Mouse (Mus musculus): ENCODE data around the gene Poc1b. TPM values are rescaled to one million over a fixed set of nuclear protein-coding genes. Genes with fewer than 3 reads are reported as not detected.

Gene Poc1b
- polyA plus RNA-seq, 1 experiment from 2014 or later: 33.5 TPM

DNA sequence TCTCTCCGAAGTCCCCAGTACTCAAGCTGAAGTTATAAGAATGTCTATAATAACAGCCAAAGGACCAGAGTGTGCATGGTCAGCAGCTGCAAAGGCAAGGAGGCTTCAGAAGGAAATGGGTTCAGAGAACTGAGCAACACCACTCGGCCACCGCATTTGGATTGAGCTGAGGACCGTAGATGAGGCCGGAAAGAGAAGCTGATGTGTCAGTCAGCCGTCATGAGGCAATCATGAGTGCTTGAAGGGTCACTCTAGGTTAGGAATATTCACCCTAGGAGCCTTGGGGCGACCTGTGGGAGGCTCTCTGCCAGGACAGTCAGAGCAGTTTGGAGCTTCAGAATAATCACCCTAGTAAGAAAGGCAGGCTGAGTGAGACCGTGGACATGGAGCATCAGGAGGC lies 74.7 kb downstream of the Poc1b start:
- no peaks in the 10 kb centered on the region for H3K27me3 ChIP-seq (replicated peaks; ENCODE audit: control insufficient read depth, insufficient read depth, low read length)
- H3K4me3 ChIP-seq (ENCODE audit: low read depth, low read length): no peak overlapping the region
- H3K9me3 ChIP-seq (ENCODE audit: control insufficient read depth, low read length): no peaks in the 10 kb centered on the region
- no peak overlapping the region for H3K4me2 ChIP-seq (ENCODE audit: low read length)
- no peaks in the 10 kb centered on the region for H3K36me3 ChIP-seq (ENCODE audit: control insufficient read depth, insufficient read depth, low read length)
- WGBS: 92% methylated on average over 8 of the region's 8 CpGs
- DNase-seq (ENCODE audit: low spot score) (no peak), ATAC-seq (replicated peaks; ENCODE audit: low FRiP score, low TSS enrichment, low read depth) (no peak)
- no peak overlapping the region for H3K27ac ChIP-seq (ENCODE audit: low read depth)
- H3K4me1 ChIP-seq (replicated peaks; ENCODE audit: control insufficient read depth, insufficient read depth, low read length): no peaks in the 10 kb centered on the region
- no peak overlapping the region for H3K9ac ChIP-seq (ENCODE audit: low read length)

DNA sequence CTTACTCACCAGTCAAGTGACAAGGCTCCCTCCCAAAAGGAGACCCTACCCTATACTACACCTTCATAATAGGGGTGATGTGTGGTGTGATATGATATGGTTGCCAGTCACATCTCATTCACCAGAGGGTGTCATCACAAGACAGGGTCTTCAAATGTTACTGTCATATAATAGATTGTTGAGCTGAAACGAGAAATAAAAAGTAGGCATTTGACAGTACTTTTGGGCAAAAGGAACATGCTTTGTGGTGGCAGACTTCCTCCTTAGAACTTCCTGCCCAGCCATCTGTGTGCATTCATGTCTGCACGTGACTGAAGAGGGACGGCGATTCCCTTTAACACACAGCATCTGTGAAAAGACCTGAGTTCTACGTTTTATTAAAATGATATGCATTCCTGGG lies 75.3 kb downstream of the Poc1b start:
- Histone ChIP-seq H3K4me3 (ENCODE audit: low read depth, low read length) (no peak overlapping the region), H3K4me1 (replicated peaks; ENCODE audit: control insufficient read depth, insufficient read depth, low read length) (no peaks in the 10 kb centered on the region), H3K9ac (ENCODE audit: low read length) (no peak overlapping the region), H3K9me3 (ENCODE audit: control insufficient read depth, low read length) (no peaks in the 10 kb centered on the region), H3K4me2 (ENCODE audit: low read length) (no peak overlapping the region), H3K27ac (ENCODE audit: low read depth) (no peak overlapping the region), H3K36me3 (ENCODE audit: control insufficient read depth, insufficient read depth, low read length) (no peaks in the 10 kb centered on the region), H3K27me3 (replicated peaks; ENCODE audit: control insufficient read depth, insufficient read depth, low read length) (no peaks in the 10 kb centered on the region)
- WGBS: 81% methylated on average over 5 of the region's 5 CpGs
- ATAC-seq (replicated peaks; ENCODE audit: low FRiP score, low TSS enrichment, low read depth) (no peak), DNase-seq (ENCODE audit: low spot score) (no peak)

DNA sequence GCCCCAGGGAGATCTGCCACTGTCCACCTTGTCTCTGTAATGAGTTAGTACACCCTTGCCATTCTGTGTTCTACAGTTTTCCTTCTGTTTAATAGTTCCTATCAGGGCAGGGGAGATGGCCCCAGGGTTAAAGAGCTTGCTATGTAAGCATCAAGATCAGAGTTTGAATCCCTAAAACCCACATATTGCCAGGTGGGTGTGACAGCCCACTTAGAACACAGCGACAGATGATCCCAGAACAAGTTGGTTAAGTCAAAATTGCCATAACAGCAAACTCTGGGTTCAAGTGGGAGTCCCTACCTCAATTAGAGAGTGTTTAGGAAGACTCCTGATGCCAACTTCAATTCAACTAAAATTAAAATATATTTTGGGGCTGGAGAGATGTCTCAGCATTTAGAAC lies 81.3 kb downstream of the Poc1b start:
- ATAC-seq (replicated peaks; ENCODE audit: low FRiP score, low TSS enrichment, low read depth) (no peak), DNase-seq (ENCODE audit: low spot score) (no peak)
- no peaks in the 10 kb centered on the region for H3K9me3 ChIP-seq (ENCODE audit: control insufficient read depth, low read length)
- H3K27me3 ChIP-seq (replicated peaks; ENCODE audit: control insufficient read depth, insufficient read depth, low read length): no peaks in the 10 kb centered on the region
- no peak overlapping the region for H3K9ac ChIP-seq (ENCODE audit: low read length)
- H3K4me3 ChIP-seq (ENCODE audit: low read depth, low read length): no peak overlapping the region
- H3K4me1 ChIP-seq (replicated peaks; ENCODE audit: control insufficient read depth, insufficient read depth, low read length): no peaks in the 10 kb centered on the region; the same call in 1 of the 2 replicates
- no peaks in the 10 kb centered on the region for H3K36me3 ChIP-seq (ENCODE audit: control insufficient read depth, insufficient read depth, low read length)
- H3K4me2 ChIP-seq (ENCODE audit: low read length): no peak overlapping the region
- H3K27ac ChIP-seq (ENCODE audit: low read depth): no peak overlapping the region
- 96% methylated on average over 1 of the region's 1 CpGs for WGBS

- ATAC-seq (replicated peaks; ENCODE audit: low FRiP score, low TSS enrichment, low read depth) (no peak), DNase-seq (ENCODE audit: low spot score) (no peak)
- no peak overlapping the region for H3K27ac ChIP-seq (ENCODE audit: low read depth)
- no peak overlapping the region for H3K9ac ChIP-seq (ENCODE audit: low read length)
- no peak overlapping the region for H3K4me2 ChIP-seq (ENCODE audit: low read length)
- H3K36me3 ChIP-seq (ENCODE audit: control insufficient read depth, insufficient read depth, low read length): no peaks in the 10 kb centered on the region
- no peaks in the 10 kb centered on the region; the same call in 1 of the 2 replicates for H3K4me1 ChIP-seq (replicated peaks; ENCODE audit: control insufficient read depth, insufficient read depth, low read length)
- no peaks in the 10 kb centered on the region for H3K27me3 ChIP-seq (replicated peaks; ENCODE audit: control insufficient read depth, insufficient read depth, low read length)
- H3K4me3 ChIP-seq (ENCODE audit: low read depth, low read length): no peak overlapping the region
- no peaks in the 10 kb centered on the region for H3K9me3 ChIP-seq (ENCODE audit: control insufficient read depth, low read length)
- whole genome bisulfite sequencing: 74% methylated on average over 21 of the region's 21 CpGs
Observed at GRCm38 (mm10) chr10:99188656-99189603, 82.1 kb downstream of the Poc1b start.

- H3K9ac ChIP-seq (ENCODE audit: low read length): no peak overlapping the region
- 55% methylated on average over 3 of the region's 3 CpGs for WGBS
- no peaks in the 10 kb centered on the region for H3K27me3 ChIP-seq (replicated peaks; ENCODE audit: control insufficient read depth, insufficient read depth, low read length)
- DNase-seq (ENCODE audit: low spot score) (no peak), ATAC-seq (replicated peaks; ENCODE audit: low FRiP score, low TSS enrichment, low read depth) (no peak)
- no peak overlapping the region for H3K27ac ChIP-seq (ENCODE audit: low read depth)
- no peaks in the 10 kb centered on the region for H3K36me3 ChIP-seq (ENCODE audit: control insufficient read depth, insufficient read depth, low read length)
- no peak overlapping the region for H3K4me3 ChIP-seq (ENCODE audit: low read depth, low read length)
- H3K4me2 ChIP-seq (ENCODE audit: low read length): no peak overlapping the region
- H3K4me1 ChIP-seq (replicated peaks; ENCODE audit: control insufficient read depth, insufficient read depth, low read length): no peaks in the 10 kb centered on the region; the same call in 1 of the 2 replicates
- no peaks in the 10 kb centered on the region for H3K9me3 ChIP-seq (ENCODE audit: control insufficient read depth, low read length)
Observed at GRCm38 (mm10) chr10:99190798-99191197, 84.0 kb downstream of the Poc1b start.

DNA sequence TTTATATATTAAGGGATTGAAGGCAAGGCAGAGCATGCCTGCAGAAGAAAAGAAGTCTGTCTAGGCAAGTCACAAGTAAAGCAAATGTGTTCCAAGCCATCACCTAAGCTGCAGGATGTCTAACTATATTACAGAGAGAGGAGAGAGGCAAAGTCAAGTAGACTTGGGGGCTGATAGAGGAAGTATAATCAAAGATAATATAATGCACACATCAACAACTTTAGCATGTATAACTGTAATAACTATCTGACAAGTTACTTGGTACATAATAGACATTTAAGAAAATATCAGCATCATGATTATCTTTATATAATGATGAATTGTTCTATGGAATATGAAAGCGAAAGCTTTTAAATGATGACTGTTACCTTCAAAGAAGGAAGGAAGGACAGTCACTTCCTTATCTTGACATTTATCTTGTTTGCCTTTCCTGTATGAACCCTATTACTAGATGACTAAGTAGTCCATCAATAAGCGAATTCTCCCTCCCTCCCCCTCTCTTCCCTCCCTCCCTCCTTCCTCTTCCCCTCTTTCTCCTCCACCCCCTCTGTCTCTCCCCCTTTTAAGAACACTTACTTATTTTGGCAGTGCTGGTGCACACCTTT lies 87.7 kb downstream of the Poc1b start:
- Histone ChIP-seq H3K9ac (ENCODE audit: low read length) (no peak overlapping the region), H3K4me2 (ENCODE audit: low read length) (no peak overlapping the region), H3K36me3 (ENCODE audit: control insufficient read depth, insufficient read depth, low read length) (0 out of 2 replicates have a peak, but pooled peaks cover 5% of the 10 kb centered on the region), H3K27me3 (replicated peaks; ENCODE audit: control insufficient read depth, insufficient read depth, low read length) (no peaks in the 10 kb centered on the region), H3K27ac (ENCODE audit: low read depth) (no peak overlapping the region), H3K9me3 (ENCODE audit: control insufficient read depth, low read length) (no peaks in the 10 kb centered on the region), H3K4me1 (replicated peaks; ENCODE audit: control insufficient read depth, insufficient read depth, low read length) (no peaks in the 10 kb centered on the region), H3K4me3 (ENCODE audit: low read depth, low read length) (no peak overlapping the region)
- no peak for DNase-seq (ENCODE audit: low spot score)
- no peak for ATAC-seq (replicated peaks; ENCODE audit: low FRiP score, low TSS enrichment, low read depth)
- 87% methylated on average over 2 of the region's 2 CpGs for WGBS

- no peaks in the 10 kb centered on the region for H3K27me3 ChIP-seq (replicated peaks; ENCODE audit: control insufficient read depth, insufficient read depth, low read length)
- no peak overlapping the region for H3K4me2 ChIP-seq (ENCODE audit: low read length)
- H3K9me3 ChIP-seq (ENCODE audit: control insufficient read depth, low read length): no peaks in the 10 kb centered on the region
- H3K27ac ChIP-seq (ENCODE audit: low read depth): no peak overlapping the region
- no peak overlapping the region for H3K9ac ChIP-seq (ENCODE audit: low read length)
- WGBS: 69% methylated on average over 13 of the region's 13 CpGs
- DNase-seq (ENCODE audit: low spot score) (no peak), ATAC-seq (replicated peaks; ENCODE audit: low FRiP score, low TSS enrichment, low read depth) (no peak)
- H3K36me3 ChIP-seq (ENCODE audit: control insufficient read depth, insufficient read depth, low read length): 0 out of 2 replicates have a peak, but pooled peaks cover 5% of the 10 kb centered on the region
- peaks cover 8% of the 10 kb centered on the region; the same call in 1 of the 2 replicates for H3K4me1 ChIP-seq (replicated peaks; ENCODE audit: control insufficient read depth, insufficient read depth, low read length)
- no peak overlapping the region for H3K4me3 ChIP-seq (ENCODE audit: low read depth, low read length)
Observed at GRCm38 (mm10) chr10:99196556-99196955, 89.7 kb downstream of the Poc1b start.

GRCm38 (mm10) chr10:99197125-99197524 lies 90.3 kb downstream of the Poc1b start:
- peaks cover 13% of the 10 kb centered on the region; the same call in 1 of the 2 replicates for H3K4me1 ChIP-seq (replicated peaks; ENCODE audit: control insufficient read depth, insufficient read depth, low read length)
- H3K27me3 ChIP-seq (replicated peaks; ENCODE audit: control insufficient read depth, insufficient read depth, low read length): no peaks in the 10 kb centered on the region
- WGBS: 84% methylated on average over 8 of the region's 8 CpGs
- no peak for ATAC-seq (replicated peaks; ENCODE audit: low FRiP score, low TSS enrichment, low read depth)
- H3K4me3 ChIP-seq (ENCODE audit: low read depth, low read length): no peak overlapping the region
- H3K27ac ChIP-seq (ENCODE audit: low read depth): no peak overlapping the region
- no peak for DNase-seq (ENCODE audit: low spot score)
- no peak overlapping the region for H3K4me2 ChIP-seq (ENCODE audit: low read length)
- no peaks in the 10 kb centered on the region for H3K9me3 ChIP-seq (ENCODE audit: control insufficient read depth, low read length)
- H3K36me3 ChIP-seq (ENCODE audit: control insufficient read depth, insufficient read depth, low read length): 0 out of 2 replicates have a peak, but pooled peaks cover 5% of the 10 kb centered on the region
- no peak overlapping the region for H3K9ac ChIP-seq (ENCODE audit: low read length)
